In genomic region chr6:71438070-71438469, GRCm38 (mm10) we compare ENCODE assay signal across 10 mouse cellular contexts. TPM values are rescaled to one million over a fixed set of nuclear protein-coding genes. Genes with fewer than 3 reads are reported as not detected.
DNase-seq lines count a peak whose midpoint lies in the region; ATAC-seq lines count a peak whose summit lies in the region.
"Had no signal": no experiment of that assay in that cellular context is flagged by ENCODE, and none has a peak within 500 bp of the region (broad histone marks: within the 10 kb centered on the region; RNA-seq: fewer than 3 reads in every experiment).

No protein-coding gene starts in this region.

- no peak for DNase-seq in heart, adult 18-20 months
- DNase-seq in hindbrain, embryonic 14.5 days (ENCODE audit: low spot score): no peak
- no peak for DNase-seq in embryo, embryonic 10.5 days (ENCODE audit: low spot score)
- DNase-seq in cerebellum, adult 11 months: no peak
- no peak for DNase-seq in natural killer cell, adult 2 months (ENCODE audit: low spot score in 2 of 2)
- DNase-seq: gastrocnemius, postnatal 14 days; layer of hippocampus, postnatal 36 days had no signal

- peak overlapping the region; percentile 25; the same call in 1 of the 2 replicates for H3K9ac ChIP-seq in heart, embryonic 16.5 days (ENCODE audit: low read length)
- no peak overlapping the region for H3K9ac ChIP-seq in hindbrain, embryonic 14.5 days
- peak overlapping the region; percentile 40; the same call in 1 of the 2 replicates for H3K9ac ChIP-seq in midbrain, embryonic 13.5 days (replicated peaks)

- ATAC-seq in heart, embryonic 16.5 days (replicated peaks; ENCODE audit: extremely low read depth, insufficient read depth, low FRiP score): no peak
- ATAC-seq in common myeloid progenitor, adult 5-6 weeks (replicated peaks; ENCODE audit: low read depth, poor library complexity, severe bottlenecking): peak; percentile 13
- ATAC-seq in hindbrain, embryonic 14.5 days (ENCODE audit: low FRiP score): no peak
- ATAC-seq in midbrain, embryonic 13.5 days: no peak

- H3K27ac ChIP-seq in heart, embryonic 16.5 days (ENCODE audit: low read length): no peak overlapping the region
- H3K27ac ChIP-seq in hindbrain, embryonic 14.5 days: no peak overlapping the region
- H3K27ac ChIP-seq in midbrain, embryonic 13.5 days: no peak overlapping the region

- H3K27me3 ChIP-seq in heart, embryonic 16.5 days (ENCODE audit: control insufficient read depth, insufficient read depth, low read length): no peaks in the 10 kb centered on the region
- no peaks in the 10 kb centered on the region for H3K27me3 ChIP-seq in hindbrain, embryonic 14.5 days (ENCODE audit: control insufficient read depth, insufficient read depth, low read length)
- no peaks in the 10 kb centered on the region for H3K27me3 ChIP-seq in midbrain, embryonic 13.5 days

- peak overlapping the region; percentile 18 for H3K4me2 ChIP-seq in heart, embryonic 16.5 days (ENCODE audit: low read depth, low read length)
- peak overlapping the region; percentile 61 for H3K4me2 ChIP-seq in hindbrain, embryonic 14.5 days (replicated peaks)
- peak overlapping the region; percentile 33 for H3K4me2 ChIP-seq in midbrain, embryonic 13.5 days (replicated peaks)

- 69% methylated on average over 1 of the region's 1 CpGs for WGBS in heart, embryonic 16.5 days
- 68% methylated on average over 1 of the region's 1 CpGs for WGBS in hindbrain, embryonic 14.5 days
- 45% methylated on average over 1 of the region's 1 CpGs for WGBS in midbrain, embryonic 13.5 days

- no peaks in the 10 kb centered on the region for H3K9me3 ChIP-seq in heart, embryonic 16.5 days (replicated peaks; ENCODE audit: control insufficient read depth, low read length)
- no peaks in the 10 kb centered on the region for H3K9me3 ChIP-seq in hindbrain, embryonic 14.5 days (ENCODE audit: control insufficient read depth, low read length)
- H3K9me3 ChIP-seq in midbrain, embryonic 13.5 days: no peaks in the 10 kb centered on the region

- no peaks in the 10 kb centered on the region for H3K36me3 ChIP-seq in heart, embryonic 16.5 days (ENCODE audit: control insufficient read depth, insufficient read depth)
- H3K36me3 ChIP-seq in hindbrain, embryonic 14.5 days (replicated peaks; ENCODE audit: control insufficient read depth, insufficient read depth): no peaks in the 10 kb centered on the region
- H3K36me3 ChIP-seq in midbrain, embryonic 13.5 days: no peaks in the 10 kb centered on the region

- peaks cover 16% of the 10 kb centered on the region for H3K4me1 ChIP-seq in heart, embryonic 16.5 days (ENCODE audit: control insufficient read depth, insufficient read depth, low read length)
- H3K4me1 ChIP-seq in hindbrain, embryonic 14.5 days (replicated peaks; ENCODE audit: control insufficient read depth, insufficient read depth, low read length): peaks cover 35% of the 10 kb centered on the region
- peaks cover 43% of the 10 kb centered on the region for H3K4me1 ChIP-seq in midbrain, embryonic 13.5 days (replicated peaks)

- 0 out of 2 replicates have a peak overlapping the region, but pooled peaks have one; percentile 14 for H3K4me3 ChIP-seq in heart, embryonic 16.5 days (ENCODE audit: low read length)
- no peak overlapping the region for H3K4me3 ChIP-seq in hindbrain, embryonic 14.5 days (replicated peaks; ENCODE audit: low read length)
- H3K4me3 ChIP-seq in midbrain, embryonic 13.5 days (replicated peaks): peak overlapping the region; percentile 3; the same call in 1 of the 2 replicates

RNA-seq across cellular contexts. Expression of gene Rmnd5a, which starts 2.4 kb away (rescaled TPM):
- 11.0 and 14.5 TPM in 2 replicates for polyA plus RNA-seq in heart, embryonic 16.5 days (2015; fragmentation: Nextera tagmentation; extraction: Ambion mirVana)
- 10 to 100 TPM; 66.8 to 74.7 TPM for total RNA-seq in heart, adult 18-20 months (2021)
- total RNA-seq in common myeloid progenitor, adult 5-6 weeks (2017): 81.2 and 99.4 TPM in 2 replicates
- 5.8 TPM in 2 replicates for polyA plus RNA-seq in hindbrain, embryonic 14.5 days (2014; fragmentation: Nextera tagmentation; extraction: Ambion mirVana)
- 7.0 and 8.0 TPM in 2 replicates for polyA plus RNA-seq in midbrain, embryonic 13.5 days (2015; fragmentation: Nextera tagmentation; extraction: Ambion mirVana)

RNA-seq across cellular contexts. Expression of gene Rnf103, which starts 55.6 kb away (rescaled TPM):
- 13.1 and 13.8 TPM in 2 replicates for polyA plus RNA-seq in heart, embryonic 16.5 days (2015; fragmentation: Nextera tagmentation; extraction: Ambion mirVana)
- total RNA-seq in heart, adult 18-20 months (2021): 10 to 100 TPM; 24.5 to 25.0 TPM
- 12.5 and 18.3 TPM in 2 replicates for total RNA-seq in common myeloid progenitor, adult 5-6 weeks (2017)
- polyA plus RNA-seq in hindbrain, embryonic 14.5 days (2014; fragmentation: Nextera tagmentation; extraction: Ambion mirVana): 31.1 and 35.8 TPM in 2 replicates
- 18.6 and 22.3 TPM in 2 replicates for polyA plus RNA-seq in midbrain, embryonic 13.5 days (2015; fragmentation: Nextera tagmentation; extraction: Ambion mirVana)
